13 mouse cellular contexts compared by ENCODE assay signal in genomic region chr7:117541681-117542080, GRCm38 (mm10).
"Had no signal": no experiment of that assay in that cellular context is flagged by ENCODE, and none has a peak within 500 bp of the region (broad histone marks: within the 10 kb centered on the region; RNA-seq: fewer than 3 reads in every experiment).

No protein-coding gene starts in this region.

- H3K9ac ChIP-seq: limb, embryonic 15.5 days; liver, embryonic 12.5 days; lung, embryonic 15.5 days; midbrain, embryonic 15.5 days; neural tube, embryonic 12.5 days had no signal

- H3K27me3 ChIP-seq: limb, embryonic 15.5 days; liver, embryonic 12.5 days; lung, embryonic 15.5 days; megakaryocyte, embryonic 14.5 days; midbrain, embryonic 15.5 days; neural tube, embryonic 12.5 days had no signal

- H3K4me2 ChIP-seq: limb, embryonic 15.5 days; liver, embryonic 12.5 days; lung, embryonic 15.5 days; midbrain, embryonic 11.5 days; midbrain, embryonic 15.5 days; neural tube, embryonic 12.5 days had no signal

- H3K27ac ChIP-seq: limb, embryonic 15.5 days; liver, embryonic 12.5 days; lung, embryonic 15.5 days; macrophage; midbrain, embryonic 15.5 days; neural tube, embryonic 12.5 days; stomach, postnatal 0 days had no signal

- H3K9me3 ChIP-seq: limb, embryonic 15.5 days; liver, embryonic 12.5 days; lung, embryonic 15.5 days; megakaryocyte, embryonic 14.5 days; midbrain, embryonic 15.5 days; neural tube, embryonic 12.5 days had no signal

- H3K4me3 ChIP-seq: limb, embryonic 15.5 days; liver, embryonic 12.5 days; lung, embryonic 15.5 days; megakaryocyte, embryonic 14.5 days; midbrain, embryonic 15.5 days; neural tube, embryonic 12.5 days had no signal

- ATAC-seq: liver, embryonic 12.5 days; midbrain, embryonic 15.5 days had no signal

- DNase-seq: layer of hippocampus, adult 9-11 months; layer of hippocampus, postnatal 36 days; lung, postnatal 14 days; thymus, postnatal 4 days had no signal

- H3K4me1 ChIP-seq: liver, embryonic 12.5 days; lung, embryonic 15.5 days; megakaryocyte, embryonic 14.5 days; midbrain, embryonic 15.5 days had no signal

- H3K36me3 ChIP-seq: limb, embryonic 15.5 days; liver, embryonic 12.5 days; lung, embryonic 15.5 days; midbrain, embryonic 15.5 days; neural tube, embryonic 12.5 days had no signal
